Mouse (Mus musculus) hindbrain, embryonic 11.5 days (tissue): Measurements from ENCODE around the gene Gpr33. TPM values are rescaled to one million over a fixed set of nuclear protein-coding genes. Genes with fewer than 3 reads are reported as not detected.

Experiments used
- polyA plus RNA-seq: library from polyadenylated mRNA; unstranded; fragments of >200 nt; fragmentation: Nextera tagmentation; extraction: Ambion mirVana; gene quantifications from 2 replicates; pipeline ENCODE4 v1.2.1, GENCODE M21; 2014

Gene Gpr33
- polyA plus RNA-seq, 1 experiment from 2014 or later = not detected

Other genes with a start within 250 kb of the Gpr33 start
- gene Hectd1, start 198.5 kb downstream of the Gpr33 start, polyA plus RNA-seq = 35.0 and 44.5 TPM in 2 replicates
- gene Heatr5a, start 56.7 kb downstream of the Gpr33 start, polyA plus RNA-seq = 8.4 and 8.8 TPM in 2 replicates
- 20.8 and 25.1 TPM in 2 replicates for gene Dtd2, start 21.6 kb downstream of the Gpr33 start, polyA plus RNA-seq
- 11.4 TPM in 2 replicates for gene Nubpl, start 69.7 kb upstream of the Gpr33 start, polyA plus RNA-seq